Mouse (Mus musculus) stomach, embryonic 14.5 days (tissue): ENCODE measurements around the gene Ppp1r12a. TPM values are rescaled to one million over a fixed set of nuclear protein-coding genes. Genes with fewer than 3 reads are reported as not detected.

ENCODE experiments used
- ATAC-seq: fragments of 200-750 bp; cut with Nextera tagmentation; 2 replicates; pipeline ENCODE4 v1.8.0; 2017; ENCODE audit warnings: low read depth, moderate TSS enrichment; ENCODE audit not compliant: insufficient number of reproducible peaks, insufficient read depth, low FRiP score
- H3K27ac ChIP-seq: fragments of 300-500 bp; sonication (generic); 2 replicates; pipeline ENCODE4 v1.5.1; 2014; ENCODE audit warnings: mild to moderate bottlenecking, low read length, moderate library complexity, mixed read lengths
- H3K27me3 ChIP-seq: fragments of 300-500 bp; sonication (generic); 2 replicates; pipeline ENCODE4 v1.6.1; 2014; ENCODE audit warnings: low read length, control low read depth, mixed read lengths; ENCODE audit not compliant: control insufficient read depth, insufficient read depth
- H3K36me3 ChIP-seq: fragments of 300-500 bp; sonication (generic); 2 replicates; pipeline ENCODE4 v1.6.1; 2014; ENCODE audit warnings: mild to moderate bottlenecking, control low read depth, low read length, moderate library complexity, mixed read lengths; ENCODE audit not compliant: control insufficient read depth, insufficient read depth
- H3K4me1 ChIP-seq: fragments of 300-500 bp; sonication (generic); 2 replicates; pipeline ENCODE4 v1.6.1; 2014; ENCODE audit warnings: low read length, control low read depth, mixed read lengths; ENCODE audit not compliant: control insufficient read depth, insufficient read depth
- H3K4me2 ChIP-seq: fragments of 300-500 bp; sonication (generic); replicated peaks from 2 replicates; pipeline ENCODE4 v1.6.1; 2014; ENCODE audit warnings: low read depth, low read length, control low read depth
- H3K4me3 ChIP-seq: fragments of 300-500 bp; sonication (generic); 2 replicates; pipeline ENCODE4 v1.5.1; 2014; ENCODE audit warnings: low read depth, low read length, control low read depth
- H3K9ac ChIP-seq: fragments of 300-500 bp; sonication (generic); replicated peaks from 2 replicates; pipeline ENCODE4 v1.6.1; 2014; ENCODE audit warnings: low read depth, mild to moderate bottlenecking, control low read depth, low read length, moderate library complexity, mixed read lengths
- H3K9me3 ChIP-seq: fragments of 300-500 bp; sonication (generic); 2 replicates; pipeline ENCODE4 v1.6.1; 2016; ENCODE audit warnings: low read depth, low read length, control low read depth; ENCODE audit not compliant: control insufficient read depth
- WGBS: fragments of 180-500 bp; shearing (Covaris S2); extraction: QIAGEN DNeasy Blood & Tissue Kit; methylation state at CpG from one replicate; pipeline ENCODE4 v1.1.7; 2014; 5-methylcytosine and 5-hydroxymethylcytosine counted together
- polyA plus RNA-seq: library from polyadenylated mRNA; unstranded; fragments of >200 nt; fragmentation: Nextera tagmentation; extraction: Ambion mirVana; gene quantifications from 2 replicates; pipeline ENCODE4 v1.2.1, GENCODE M21; 2014

Ppp1r12a gene
- polyA plus RNA-seq, 1 experiment from 2014 or later: 140 TPM

- Histone ChIP-seq H3K27ac (no peak overlapping the region), H3K36me3 (no peaks in the 10 kb centered on the region), H3K4me2 (peak overlapping the region; percentile 22; the same call in 1 of the 2 replicates), H3K4me1 (no peaks in the 10 kb centered on the region), H3K9ac (no peak overlapping the region), H3K9me3 (no peaks in the 10 kb centered on the region), H3K4me3 (no peak overlapping the region), H3K27me3 (no peaks in the 10 kb centered on the region)
- 12% methylated on average over 19 of the region's 19 CpGs for WGBS
- peak; percentile 39; the same call in 1 of the 2 replicates for ATAC-seq
Measured at GRCm38 (mm10) chr10:108300843-108301242, 138.8 kb downstream of the Ppp1r12a start.

- no peaks in the 10 kb centered on the region for H3K4me1 ChIP-seq
- H3K9me3 ChIP-seq: no peaks in the 10 kb centered on the region
- no peak overlapping the region for H3K4me2 ChIP-seq
- no peak for ATAC-seq
- no peak overlapping the region for H3K9ac ChIP-seq
- H3K27me3 ChIP-seq: no peaks in the 10 kb centered on the region
- no peak overlapping the region for H3K27ac ChIP-seq
- no peak overlapping the region for H3K4me3 ChIP-seq
- WGBS: 74% methylated on average over 11 of the region's 11 CpGs
- H3K36me3 ChIP-seq: no peaks in the 10 kb centered on the region
Measured at GRCm38 (mm10) chr10:108307772-108308171, 145.8 kb downstream of the Ppp1r12a start.

- H3K9ac ChIP-seq: no peak overlapping the region
- no peaks in the 10 kb centered on the region for H3K9me3 ChIP-seq
- no peak overlapping the region for H3K4me2 ChIP-seq
- no peak overlapping the region for H3K4me3 ChIP-seq
- no peak overlapping the region for H3K27ac ChIP-seq
- ATAC-seq: no peak
- WGBS: 80% methylated on average over 5 of the region's 5 CpGs
- no peaks in the 10 kb centered on the region for H3K36me3 ChIP-seq
- H3K4me1 ChIP-seq: no peaks in the 10 kb centered on the region
- H3K27me3 ChIP-seq: no peaks in the 10 kb centered on the region
Measured at GRCm38 (mm10) chr10:108310195-108310594, 148.2 kb downstream of the Ppp1r12a start.

GRCm38 (mm10) chr10:108311396-108311795 is 149.4 kb downstream of the Ppp1r12a start:
- Histone ChIP-seq H3K27me3 (no peaks in the 10 kb centered on the region), H3K9me3 (no peaks in the 10 kb centered on the region), H3K36me3 (no peaks in the 10 kb centered on the region), H3K4me1 (no peaks in the 10 kb centered on the region), H3K9ac (no peak overlapping the region), H3K27ac (no peak overlapping the region), H3K4me2 (no peak overlapping the region), H3K4me3 (no peak overlapping the region)
- WGBS: 90% methylated on average over 3 of the region's 3 CpGs
- no peak for ATAC-seq

GRCm38 (mm10) chr10:108313845-108314244 is 151.9 kb downstream of the Ppp1r12a start:
- H3K9me3 ChIP-seq: no peaks in the 10 kb centered on the region
- no peak overlapping the region for H3K4me2 ChIP-seq
- H3K36me3 ChIP-seq: no peaks in the 10 kb centered on the region
- no peak for ATAC-seq
- H3K27ac ChIP-seq: no peak overlapping the region
- H3K4me1 ChIP-seq: no peaks in the 10 kb centered on the region
- no peak overlapping the region for H3K9ac ChIP-seq
- H3K27me3 ChIP-seq: no peaks in the 10 kb centered on the region
- WGBS: 70% methylated on average over 6 of the region's 6 CpGs
- no peak overlapping the region for H3K4me3 ChIP-seq

- Histone ChIP-seq H3K9me3 (no peaks in the 10 kb centered on the region), H3K27me3 (no peaks in the 10 kb centered on the region), H3K4me1 (no peaks in the 10 kb centered on the region), H3K9ac (no peak overlapping the region), H3K4me2 (no peak overlapping the region), H3K4me3 (no peak overlapping the region), H3K27ac (no peak overlapping the region), H3K36me3 (no peaks in the 10 kb centered on the region)
- ATAC-seq: no peak
- WGBS: 83% methylated on average over 8 of the region's 8 CpGs
Measured at GRCm38 (mm10) chr10:108314396-108314795, 152.4 kb downstream of the Ppp1r12a start.

GRCm38 (mm10) chr10:108315236-108315635 is 153.2 kb downstream of the Ppp1r12a start:
- 94% methylated on average over 7 of the region's 7 CpGs for WGBS
- no peak overlapping the region for H3K27ac ChIP-seq
- ATAC-seq: no peak

GRCm38 (mm10) chr10:108328356-108328755 is 166.4 kb downstream of the Ppp1r12a start:
- no peak for ATAC-seq
- 87% methylated on average over 7 of the region's 7 CpGs for WGBS
- Histone ChIP-seq H3K4me2 (no peak overlapping the region), H3K9me3 (no peaks in the 10 kb centered on the region), H3K9ac (no peak overlapping the region), H3K27ac (no peak overlapping the region), H3K4me1 (no peaks in the 10 kb centered on the region), H3K4me3 (no peak overlapping the region), H3K36me3 (no peaks in the 10 kb centered on the region), H3K27me3 (no peaks in the 10 kb centered on the region)

More at GRCm38 (mm10) chr10:108315236-108315635, 153.2 kb downstream of the Ppp1r12a start:
- Histone ChIP-seq H3K36me3 (no peaks in the 10 kb centered on the region), H3K4me3 (no peak overlapping the region), H3K27me3 (no peaks in the 10 kb centered on the region), H3K9ac (no peak overlapping the region), H3K4me2 (no peak overlapping the region), H3K4me1 (no peaks in the 10 kb centered on the region), H3K9me3 (no peaks in the 10 kb centered on the region)

- Histone ChIP-seq H3K4me3 (no peak overlapping the region), H3K27me3 (no peaks in the 10 kb centered on the region), H3K27ac (no peak overlapping the region), H3K4me2 (no peak overlapping the region), H3K9ac (no peak overlapping the region), H3K9me3 (no peaks in the 10 kb centered on the region), H3K36me3 (no peaks in the 10 kb centered on the region), H3K4me1 (no peaks in the 10 kb centered on the region)
- no peak for ATAC-seq
- 80% methylated on average over 12 of the region's 12 CpGs for WGBS
Measured at GRCm38 (mm10) chr10:108328983-108329382, 167.0 kb downstream of the Ppp1r12a start.
